Mouse (Mus musculus) midbrain, embryonic 11.5 days (tissue): ENCODE measurements around the gene Slco6d1. TPM values are rescaled to one million over a fixed set of nuclear protein-coding genes. Genes with fewer than 3 reads are reported as not detected.

Source experiments
- ATAC-seq: fragments of 200-750 bp; cut with Nextera tagmentation; 2 replicates; pipeline ENCODE4 v1.8.0; 2017; ENCODE audit warnings: moderate TSS enrichment, moderate library complexity; ENCODE audit not compliant: low FRiP score
- DNase-seq: peaks from one replicate; pipeline ENCODE4 v3.0.0; 2015; ENCODE audit warnings: low spot score; ENCODE audit errors: missing footprints
- H3K27ac ChIP-seq: fragments of 300-500 bp; sonication (generic); 2 replicates; pipeline ENCODE4 v1.5.1; 2014; ENCODE audit warnings: low read depth, low read length
- H3K27me3 ChIP-seq: fragments of 300-500 bp; sonication (generic); 2 replicates; pipeline ENCODE4 v1.6.1; 2014; ENCODE audit warnings: mild to moderate bottlenecking, low read length, moderate library complexity, mixed read lengths; ENCODE audit not compliant: control insufficient read depth, insufficient read depth
- H3K36me3 ChIP-seq: fragments of 300-500 bp; sonication (generic); 2 replicates; pipeline ENCODE4 v1.6.1; 2014; ENCODE audit warnings: mild to moderate bottlenecking, low read length, moderate library complexity, mixed read lengths; ENCODE audit not compliant: control insufficient read depth, insufficient read depth
- H3K4me1 ChIP-seq: fragments of 300-500 bp; sonication (generic); 2 replicates; pipeline ENCODE4 v1.6.1; 2014; ENCODE audit warnings: low read length; ENCODE audit not compliant: control insufficient read depth, insufficient read depth
- H3K4me2 ChIP-seq: fragments of 300-500 bp; sonication (generic); 2 replicates; pipeline ENCODE4 v1.6.1; 2014; ENCODE audit warnings: mild to moderate bottlenecking, moderate library complexity
- H3K4me3 ChIP-seq: fragments of 300-500 bp; sonication (generic); 2 replicates; pipeline ENCODE4 v1.5.1; 2014; ENCODE audit warnings: low read depth, low read length
- H3K9ac ChIP-seq: fragments of 300-500 bp; sonication (generic); 2 replicates; pipeline ENCODE4 v1.6.1; 2014; ENCODE audit warnings: low read length
- H3K9me3 ChIP-seq: fragments of 300-500 bp; sonication (generic); 2 replicates; pipeline ENCODE4 v1.6.1; 2016; ENCODE audit warnings: low read length; ENCODE audit not compliant: control insufficient read depth
- WGBS: fragments of 180-500 bp; shearing (Covaris S2); extraction: QIAGEN DNeasy Blood & Tissue Kit; methylation state at CpG from one replicate; pipeline ENCODE4 v1.1.7; 2014; 5-methylcytosine and 5-hydroxymethylcytosine counted together
- microRNA-seq: library from miRNA; unstranded; fragments of <30 nt; microRNA quantifications from one replicate; pipeline ENCODE4, GENCODE M21; 2017
- polyA plus RNA-seq: library from polyadenylated mRNA; unstranded; fragments of >200 nt; fragmentation: Nextera tagmentation; extraction: Ambion mirVana; gene quantifications from 2 replicates; pipeline ENCODE4 v1.2.1, GENCODE M21; 2014

Gene Slco6d1
- polyA plus RNA-seq, 1 experiment from 2014 or later = not detected

DNA sequence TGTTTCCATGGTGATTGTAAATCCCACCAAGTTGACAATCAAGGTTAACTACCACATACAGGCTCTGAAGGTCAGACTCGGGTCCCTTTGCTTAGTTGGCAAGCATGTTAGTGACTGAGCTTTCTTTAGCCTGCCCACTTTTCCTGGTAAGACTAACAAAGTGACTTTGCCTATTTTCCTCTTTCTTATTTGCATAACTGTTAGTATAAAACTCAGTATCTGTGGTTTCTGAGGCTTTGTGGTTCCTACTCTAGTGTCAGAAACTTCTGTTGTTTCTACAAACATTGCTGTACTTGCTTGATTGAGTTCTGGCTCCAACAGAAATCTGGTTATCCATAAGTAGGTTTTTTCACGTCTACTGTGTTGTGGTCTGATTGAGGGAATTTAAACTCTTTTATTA lies 124.4 kb downstream of the Slco6d1 start:
- H3K4me1 ChIP-seq = no peaks in the 10 kb centered on the region
- WGBS = 82% methylated on average over 2 of the region's 2 CpGs
- no peak for DNase-seq

DNA sequence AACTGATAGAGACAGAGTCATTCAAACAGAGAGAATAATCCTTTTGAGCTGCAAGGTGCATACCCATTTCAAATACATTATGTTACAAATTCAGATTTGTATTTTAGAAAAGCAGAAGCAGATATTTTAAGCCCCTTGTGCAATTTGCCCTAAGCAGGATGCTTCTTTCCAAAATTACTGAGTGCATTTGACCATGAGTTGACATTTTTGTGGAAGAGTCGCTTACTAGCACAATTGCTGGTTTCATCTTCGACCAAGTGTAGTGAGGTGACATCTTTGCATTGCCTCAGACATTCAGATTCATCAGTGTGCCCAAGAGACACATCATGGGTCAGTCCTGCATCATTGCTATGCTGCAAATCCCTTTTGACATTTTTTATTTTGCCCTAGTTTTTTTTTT lies 133.5 kb downstream of the Slco6d1 start:
- no peaks in the 10 kb centered on the region for H3K36me3 ChIP-seq
- no peak overlapping the region for H3K27ac ChIP-seq
- no peaks in the 10 kb centered on the region for H3K27me3 ChIP-seq
- ATAC-seq = no peak
- no peak overlapping the region for H3K4me2 ChIP-seq
- no peaks in the 10 kb centered on the region for H3K4me1 ChIP-seq
- no peaks in the 10 kb centered on the region for H3K9me3 ChIP-seq
- H3K4me3 ChIP-seq = no peak overlapping the region
- no peak for DNase-seq
- H3K9ac ChIP-seq = no peak overlapping the region
- WGBS = 85% methylated on average over 2 of the region's 2 CpGs

More for the DNA sequence above, 124.4 kb downstream of the Slco6d1 start:
- Histone ChIP-seq H3K27me3 (no peaks in the 10 kb centered on the region), H3K27ac (no peak overlapping the region), H3K9me3 (no peaks in the 10 kb centered on the region), H3K9ac (no peak overlapping the region), H3K4me3 (no peak overlapping the region), H3K36me3 (no peaks in the 10 kb centered on the region), H3K4me2 (no peak overlapping the region)
- no peak for ATAC-seq

DNA sequence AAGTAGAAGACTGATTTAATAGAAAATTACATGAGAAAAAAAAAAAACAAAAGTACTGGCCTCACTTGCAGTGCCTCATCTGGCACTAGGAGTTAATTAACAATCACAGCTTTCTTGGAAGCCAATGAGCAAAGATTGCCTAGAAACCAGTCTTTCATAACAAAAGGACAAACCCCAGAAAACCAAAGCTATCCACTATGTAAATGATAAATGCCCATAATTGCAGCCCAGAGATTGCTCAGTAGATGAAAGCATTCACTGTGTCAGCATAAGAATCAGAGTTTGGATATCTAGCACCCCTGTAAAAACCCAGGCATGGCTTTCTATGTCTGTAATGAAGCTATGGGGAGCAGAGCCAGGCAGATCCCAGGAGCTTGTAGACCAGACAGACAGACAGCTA lies 144.8 kb downstream of the Slco6d1 start:
- no peaks in the 10 kb centered on the region for H3K9me3 ChIP-seq
- no peak overlapping the region for H3K4me3 ChIP-seq
- no peak overlapping the region for H3K4me2 ChIP-seq
- no peaks in the 10 kb centered on the region for H3K4me1 ChIP-seq
- no peak for DNase-seq
- no peak overlapping the region for H3K27ac ChIP-seq
- ATAC-seq = no peak
- no peaks in the 10 kb centered on the region for H3K27me3 ChIP-seq
- H3K36me3 ChIP-seq = no peaks in the 10 kb centered on the region
- H3K9ac ChIP-seq = no peak overlapping the region

Small RNA genes within 50 kb of the gene (microRNA-seq; reads per million reads assigned to microRNA genes)
- gene Gm26134 = not detected
